Mouse (Mus musculus): Measurements from ENCODE around the gene Tmem102. TPM values are rescaled to one million over a fixed set of nuclear protein-coding genes. Genes with fewer than 3 reads are reported as not detected.

The Tmem102 gene
- polyA plus RNA-seq, 1 experiment from 2014 or later: 0.83 TPM

DNA sequence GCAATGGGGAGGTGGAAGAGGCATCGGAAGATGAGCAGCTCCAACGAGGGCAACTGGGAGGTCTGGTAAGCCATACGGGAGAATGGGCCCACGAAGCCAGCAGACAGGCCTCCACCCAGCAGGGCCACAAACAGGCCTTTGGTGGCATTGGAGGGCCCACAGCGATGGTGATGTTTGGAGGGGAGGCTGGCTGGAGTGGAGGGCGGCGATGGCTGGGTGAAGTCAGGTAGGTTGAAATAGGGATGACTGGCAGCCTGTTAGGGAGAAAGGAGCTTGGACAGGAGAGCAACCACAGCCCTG, 44.6 kb downstream of the Tmem102 start:
- H3K36me3 ChIP-seq (ENCODE audit: control insufficient read depth, insufficient read depth, low read length): no peaks in the 10 kb centered on the region
- WGBS: 88% methylated on average over 7 of the region's 7 CpGs
- ATAC-seq (ENCODE audit: low FRiP score) (no peak), DNase-seq (ENCODE audit: low spot score) (no peak)
- H3K9ac ChIP-seq (ENCODE audit: low read depth, low read length): 0 out of 2 replicates have a peak overlapping the region, but pooled peaks have one; percentile 15
- no peak overlapping the region for H3K27ac ChIP-seq (ENCODE audit: low read depth, low read length)
- H3K4me1 ChIP-seq (replicated peaks; ENCODE audit: control insufficient read depth, insufficient read depth, low read length): peaks cover 9% of the 10 kb centered on the region
- H3K27me3 ChIP-seq (ENCODE audit: control insufficient read depth, insufficient read depth, low read length): no peaks in the 10 kb centered on the region
- no peak overlapping the region for H3K4me2 ChIP-seq (replicated peaks; ENCODE audit: low read depth, low read length)
- no peaks in the 10 kb centered on the region for H3K9me3 ChIP-seq (ENCODE audit: control insufficient read depth, low read length)
- no peak overlapping the region for H3K4me3 ChIP-seq (ENCODE audit: low read depth, low read length)

DNA sequence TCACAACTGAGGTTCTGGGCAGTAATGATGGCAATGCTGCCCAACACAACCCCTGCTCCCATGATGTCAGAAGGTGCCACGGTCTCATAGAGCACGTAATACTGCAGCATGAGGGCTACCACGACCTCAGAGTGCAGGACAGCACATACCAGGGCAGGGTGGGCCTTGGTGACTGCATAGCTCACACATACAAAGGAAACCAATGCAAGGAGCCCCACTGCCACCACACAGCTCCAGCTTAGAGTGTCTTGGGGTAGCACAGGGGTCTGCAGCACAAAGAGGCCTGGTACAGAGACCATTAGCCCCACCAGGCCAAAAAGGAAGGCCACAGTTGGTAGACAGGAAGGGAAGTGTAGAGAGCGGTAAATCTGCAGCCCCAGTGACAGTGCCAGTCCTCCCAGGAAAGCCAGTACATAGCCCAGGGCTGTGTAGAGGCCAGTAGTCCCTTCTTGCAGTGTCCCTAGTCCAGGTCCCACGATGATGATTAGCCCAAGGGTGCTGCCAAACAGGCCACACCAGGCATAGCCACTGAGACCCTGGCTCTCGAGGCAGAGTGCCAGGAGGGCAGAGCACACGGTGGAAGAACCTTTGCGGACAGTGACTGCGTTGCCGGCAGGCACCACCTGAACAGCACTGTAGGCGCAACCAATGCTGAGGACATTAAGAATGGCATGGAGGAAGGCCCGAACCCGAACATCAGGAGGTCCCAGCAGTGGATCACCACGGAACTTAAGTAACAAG, 45.1 kb downstream of the Tmem102 start:
- Histone ChIP-seq H3K27me3 (ENCODE audit: control insufficient read depth, insufficient read depth, low read length) (no peaks in the 10 kb centered on the region), H3K9ac (ENCODE audit: low read depth, low read length) (peak overlapping the region; percentile 59), H3K9me3 (ENCODE audit: control insufficient read depth, low read length) (no peaks in the 10 kb centered on the region), H3K4me1 (replicated peaks; ENCODE audit: control insufficient read depth, insufficient read depth, low read length) (peaks cover 10% of the 10 kb centered on the region), H3K4me3 (ENCODE audit: low read depth, low read length) (peak overlapping the region; percentile 67; the same call in 1 of the 2 replicates), H3K27ac (ENCODE audit: low read depth, low read length) (peak overlapping the region; percentile 96), H3K36me3 (ENCODE audit: control insufficient read depth, insufficient read depth, low read length) (no peaks in the 10 kb centered on the region), H3K4me2 (replicated peaks; ENCODE audit: low read depth, low read length) (peak overlapping the region; percentile 65)
- DNase-seq (ENCODE audit: low spot score): no peak
- WGBS: 81% methylated on average over 14 of the region's 14 CpGs
- no peak for ATAC-seq (ENCODE audit: low FRiP score)

DNA sequence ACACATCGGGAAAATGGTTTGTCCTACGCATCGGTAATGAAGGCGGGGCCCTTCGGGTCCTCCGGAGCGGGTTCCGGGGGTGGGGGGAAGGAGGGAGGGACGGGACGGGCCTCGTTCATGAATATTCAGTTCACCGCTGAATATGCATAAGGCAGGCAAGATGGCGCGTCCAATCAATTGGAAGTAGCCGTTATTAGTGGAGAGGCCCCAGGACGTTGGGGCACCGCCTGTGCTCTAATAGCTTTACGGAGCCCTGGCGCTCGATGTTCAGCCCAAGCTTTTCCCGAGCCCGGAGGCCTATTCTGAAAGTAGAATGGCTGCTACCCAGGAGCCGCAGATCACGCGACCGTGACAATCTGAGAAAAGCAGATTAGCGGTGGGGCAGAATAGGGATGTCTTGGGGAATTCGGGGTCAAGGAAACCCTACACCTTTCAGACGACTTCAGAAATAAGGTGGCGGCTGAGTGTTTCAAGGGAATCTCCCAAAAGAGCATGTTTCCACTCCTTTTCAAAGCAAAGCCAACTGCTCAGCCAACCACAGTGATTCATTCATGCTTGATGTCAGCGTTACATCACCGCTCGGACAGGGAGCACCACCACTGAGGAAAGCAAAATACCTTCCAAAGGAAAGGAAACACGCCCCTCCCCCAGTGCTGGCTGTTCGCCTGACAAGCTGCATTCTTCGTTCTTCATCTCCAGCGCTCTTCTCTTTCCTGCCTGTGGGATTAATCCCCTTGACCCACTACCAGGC, 46.3 kb downstream of the Tmem102 start:
- ATAC-seq (ENCODE audit: low FRiP score): peak; percentile 92
- peaks cover 10% of the 10 kb centered on the region for H3K4me1 ChIP-seq (replicated peaks; ENCODE audit: control insufficient read depth, insufficient read depth, low read length)
- peak overlapping the region; percentile 82 for H3K9ac ChIP-seq (ENCODE audit: low read depth, low read length)
- no peaks in the 10 kb centered on the region for H3K27me3 ChIP-seq (ENCODE audit: control insufficient read depth, insufficient read depth, low read length)
- peak overlapping the region; percentile 67 for H3K4me3 ChIP-seq (ENCODE audit: low read depth, low read length)
- peak overlapping the region; percentile 96 for H3K27ac ChIP-seq (ENCODE audit: low read depth, low read length)
- DNase-seq (ENCODE audit: low spot score): peak; percentile 90
- H3K9me3 ChIP-seq (ENCODE audit: control insufficient read depth, low read length): no peaks in the 10 kb centered on the region
- peak overlapping the region; percentile 65 for H3K4me2 ChIP-seq (replicated peaks; ENCODE audit: low read depth, low read length)
- WGBS: under 1% methylated on average over 37 of the region's 37 CpGs
- no peaks in the 10 kb centered on the region for H3K36me3 ChIP-seq (ENCODE audit: control insufficient read depth, insufficient read depth, low read length)

DNA sequence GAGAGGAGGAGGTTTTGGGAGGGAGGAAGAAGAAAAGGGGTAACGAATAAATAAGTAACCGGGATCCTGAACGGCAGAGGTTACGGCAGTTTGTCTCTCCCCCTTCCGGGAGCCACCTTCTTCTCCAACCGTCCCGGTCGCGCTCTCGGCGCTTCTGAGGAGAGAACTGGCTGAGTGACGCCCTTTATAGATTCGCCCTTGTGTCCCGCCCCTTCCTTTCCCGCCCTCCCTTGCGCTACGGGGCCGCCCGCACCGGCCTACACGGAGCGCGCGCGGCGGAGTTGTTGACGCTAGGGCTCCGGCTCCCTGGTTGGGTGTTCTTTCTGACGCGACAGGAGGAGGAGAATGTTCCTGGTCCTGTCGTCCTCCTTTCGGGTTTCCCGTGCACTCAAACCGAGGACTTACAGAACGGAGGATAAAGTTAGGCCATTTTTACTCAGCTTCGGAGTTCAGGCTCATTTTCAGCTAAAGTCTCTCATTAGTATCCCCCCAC, 46.9 kb downstream of the Tmem102 start, which contains the start of gene Polr2a:
TSS of gene Polr2a (minus strand) at position 160 of the 493 bp plus-strand sequence.
- Histone ChIP-seq H3K4me3 (ENCODE audit: low read depth, low read length) (peak within 1 kb of the TSS; percentile 67), H3K9ac (ENCODE audit: low read depth, low read length) (peak within 1 kb of the TSS; percentile 82), H3K4me1 (replicated peaks; ENCODE audit: control insufficient read depth, insufficient read depth, low read length) (peaks cover 10% of the 10 kb centered on the region), H3K27me3 (ENCODE audit: control insufficient read depth, insufficient read depth, low read length) (no peaks in the 10 kb centered on the region), H3K27ac (ENCODE audit: low read depth, low read length) (peak within 1 kb of the TSS; percentile 96), H3K9me3 (ENCODE audit: control insufficient read depth, low read length) (no peaks in the 10 kb centered on the region), H3K4me2 (replicated peaks; ENCODE audit: low read depth, low read length) (peak within 1 kb of the TSS; percentile 65), H3K36me3 (ENCODE audit: control insufficient read depth, insufficient read depth, low read length) (no peaks in the 10 kb centered on the region)
- ATAC-seq (ENCODE audit: low FRiP score): peak; percentile 97
- peak; percentile 99 for DNase-seq (ENCODE audit: low spot score)
- WGBS: 0% methylated on average over 35 of the region's 36 CpGs

DNA sequence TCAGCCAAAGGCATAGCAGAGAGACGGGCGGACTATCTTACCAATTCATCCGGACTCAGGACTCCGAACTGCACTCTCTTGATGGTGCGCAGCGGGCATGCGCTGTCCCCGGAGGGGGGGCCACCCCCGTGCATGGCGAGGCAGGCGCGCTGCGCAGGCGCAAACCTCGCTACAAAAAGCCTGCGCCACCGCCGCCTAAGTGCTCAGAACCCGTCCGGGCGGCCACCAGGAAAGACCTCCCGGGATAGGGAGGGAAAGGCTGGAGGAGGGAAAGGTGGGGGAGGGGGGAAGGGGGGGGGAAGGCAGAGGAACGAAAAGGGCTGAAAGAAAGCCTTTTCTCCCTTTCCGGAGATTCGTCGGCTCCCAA, 47.4 kb downstream of the Tmem102 start:
- peak; percentile 96 for DNase-seq (ENCODE audit: low spot score)

DNA sequence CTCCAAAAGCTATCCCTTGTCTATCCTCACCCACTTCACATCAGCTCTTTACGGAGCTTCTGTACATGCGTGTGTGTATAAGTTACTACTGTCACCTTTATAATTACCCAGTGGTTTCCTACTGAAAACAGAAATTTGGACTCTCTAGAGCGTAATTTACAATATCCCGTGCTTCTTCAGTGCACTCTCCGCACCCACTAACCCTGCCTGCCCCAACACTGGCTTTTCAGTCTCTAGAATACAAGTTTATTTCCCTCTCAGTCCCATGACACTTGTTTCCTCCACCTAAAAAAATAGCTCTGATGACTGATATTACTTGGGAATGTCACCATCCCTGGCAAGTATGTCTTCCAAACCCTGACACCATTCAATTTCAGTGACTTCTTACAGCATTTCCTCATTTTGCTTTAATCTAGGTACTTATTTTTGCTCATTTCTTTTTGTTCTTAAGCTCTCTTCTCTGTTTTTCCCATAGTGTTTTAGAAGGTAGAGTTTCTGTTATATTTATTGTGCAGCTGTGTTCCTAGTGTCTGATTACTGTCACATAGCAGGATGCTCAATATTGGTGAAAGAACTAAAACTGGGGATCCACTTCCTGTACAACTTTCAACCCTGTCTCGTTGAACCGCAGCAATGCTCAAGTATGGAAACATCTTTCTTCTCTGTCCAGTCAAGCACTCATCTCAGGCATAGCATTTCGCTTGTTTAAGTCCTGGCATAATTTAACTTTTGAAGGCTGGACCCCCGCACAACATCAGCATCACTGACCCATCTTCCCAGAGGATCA, 47.9 kb downstream of the Tmem102 start:
- peak overlapping the region; percentile 65 for H3K4me2 ChIP-seq (replicated peaks; ENCODE audit: low read depth, low read length)
- ATAC-seq (ENCODE audit: low FRiP score) (no peak), DNase-seq (ENCODE audit: low spot score) (no peak)
- peaks cover 10% of the 10 kb centered on the region for H3K4me1 ChIP-seq (replicated peaks; ENCODE audit: control insufficient read depth, insufficient read depth, low read length)
- peak overlapping the region; percentile 96 for H3K27ac ChIP-seq (ENCODE audit: low read depth, low read length)
- 47% methylated on average over 9 of the region's 9 CpGs for WGBS
- no peaks in the 10 kb centered on the region for H3K36me3 ChIP-seq (ENCODE audit: control insufficient read depth, insufficient read depth, low read length)
- H3K9ac ChIP-seq (ENCODE audit: low read depth, low read length): peak overlapping the region; percentile 82
- peak overlapping the region; percentile 67 for H3K4me3 ChIP-seq (ENCODE audit: low read depth, low read length)
- H3K27me3 ChIP-seq (ENCODE audit: control insufficient read depth, insufficient read depth, low read length): no peaks in the 10 kb centered on the region
- no peaks in the 10 kb centered on the region for H3K9me3 ChIP-seq (ENCODE audit: control insufficient read depth, low read length)

More for the DNA sequence above, 47.4 kb downstream of the Tmem102 start:
- Histone ChIP-seq H3K36me3 (ENCODE audit: control insufficient read depth, insufficient read depth, low read length) (no peaks in the 10 kb centered on the region), H3K27me3 (ENCODE audit: control insufficient read depth, insufficient read depth, low read length) (no peaks in the 10 kb centered on the region), H3K9me3 (ENCODE audit: control insufficient read depth, low read length) (no peaks in the 10 kb centered on the region), H3K4me3 (ENCODE audit: low read depth, low read length) (peak overlapping the region; percentile 67), H3K9ac (ENCODE audit: low read depth, low read length) (peak overlapping the region; percentile 82), H3K4me2 (replicated peaks; ENCODE audit: low read depth, low read length) (peak overlapping the region; percentile 65), H3K4me1 (replicated peaks; ENCODE audit: control insufficient read depth, insufficient read depth, low read length) (peaks cover 10% of the 10 kb centered on the region), H3K27ac (ENCODE audit: low read depth, low read length) (peak overlapping the region; percentile 96)
- ATAC-seq (ENCODE audit: low FRiP score): peak; percentile 86
- WGBS: under 1% methylated on average over 26 of the region's 26 CpGs

DNA sequence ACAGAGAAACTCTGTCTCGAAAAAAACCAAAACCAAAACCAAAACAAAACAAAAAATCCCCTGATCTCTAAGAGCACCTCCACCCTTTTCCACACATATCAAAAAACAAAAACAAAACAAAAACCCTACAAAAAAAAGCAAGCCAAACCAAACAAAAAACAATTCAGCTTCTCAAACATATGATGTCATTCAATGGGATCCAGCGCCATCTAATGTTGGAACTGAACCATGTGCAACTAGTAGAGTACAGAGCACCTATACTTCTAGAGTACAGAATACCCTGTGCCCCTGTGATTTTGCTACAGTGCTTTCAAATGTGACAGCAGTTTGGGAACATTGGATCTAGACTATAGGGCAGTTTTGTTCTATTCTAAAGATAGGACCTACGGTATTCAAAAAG, 50.7 kb downstream of the Tmem102 start:
- no peak overlapping the region for H3K27ac ChIP-seq (ENCODE audit: low read depth, low read length)
- no peak overlapping the region for H3K4me3 ChIP-seq (ENCODE audit: low read depth, low read length)
- no peaks in the 10 kb centered on the region for H3K36me3 ChIP-seq (ENCODE audit: control insufficient read depth, insufficient read depth, low read length)
- peaks cover 2% of the 10 kb centered on the region; the same call in 1 of the 2 replicates for H3K4me1 ChIP-seq (replicated peaks; ENCODE audit: control insufficient read depth, insufficient read depth, low read length)
- no peak overlapping the region for H3K4me2 ChIP-seq (replicated peaks; ENCODE audit: low read depth, low read length)
- H3K27me3 ChIP-seq (ENCODE audit: control insufficient read depth, insufficient read depth, low read length): no peaks in the 10 kb centered on the region
- DNase-seq (ENCODE audit: low spot score) (peak; percentile 59), ATAC-seq (ENCODE audit: low FRiP score) (no peak)
- WGBS: 63% methylated on average over 3 of the region's 3 CpGs
- H3K9ac ChIP-seq (ENCODE audit: low read depth, low read length): no peak overlapping the region
- H3K9me3 ChIP-seq (ENCODE audit: control insufficient read depth, low read length): no peaks in the 10 kb centered on the region

DNA sequence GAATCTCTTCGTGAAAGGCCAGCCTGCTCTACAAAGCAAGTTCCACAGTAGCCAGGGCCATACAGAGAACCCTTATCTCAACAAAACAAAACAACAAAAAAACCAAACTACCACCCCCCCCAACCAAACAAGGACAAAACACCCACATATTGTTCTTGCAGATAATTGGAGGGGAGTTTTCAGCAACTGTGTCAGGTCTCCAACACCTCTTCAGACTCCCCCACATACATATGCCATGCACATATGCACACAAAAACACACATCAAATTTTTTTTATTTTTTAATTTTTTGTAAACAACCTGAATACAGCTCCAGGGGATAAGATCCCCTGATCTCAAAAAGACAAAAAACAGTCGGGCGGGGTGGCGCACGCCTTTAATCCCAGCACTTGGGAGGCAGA, 51.2 kb downstream of the Tmem102 start:
- no peak for ATAC-seq (ENCODE audit: low FRiP score)
- Histone ChIP-seq H3K27me3 (ENCODE audit: control insufficient read depth, insufficient read depth, low read length) (no peaks in the 10 kb centered on the region), H3K9me3 (ENCODE audit: control insufficient read depth, low read length) (no peaks in the 10 kb centered on the region), H3K9ac (ENCODE audit: low read depth, low read length) (no peak overlapping the region), H3K27ac (ENCODE audit: low read depth, low read length) (no peak overlapping the region), H3K36me3 (ENCODE audit: control insufficient read depth, insufficient read depth, low read length) (no peaks in the 10 kb centered on the region), H3K4me1 (replicated peaks; ENCODE audit: control insufficient read depth, insufficient read depth, low read length) (0 out of 2 replicates have a peak, but pooled peaks cover 2% of the 10 kb centered on the region), H3K4me3 (ENCODE audit: low read depth, low read length) (no peak overlapping the region), H3K4me2 (replicated peaks; ENCODE audit: low read depth, low read length) (no peak overlapping the region)
- DNase-seq (ENCODE audit: low spot score): no peak
- WGBS: 90% methylated on average over 5 of the region's 5 CpGs
